Comparison of ENCODE assay signal across 19 mouse cellular contexts in genomic region chr9:111103293-111103692, GRCm38 (mm10).
"Had no signal": no experiment of that assay in that cellular context is flagged by ENCODE, and none has a peak within 500 bp of the region (broad histone marks: within the 10 kb centered on the region; RNA-seq: fewer than 3 reads in every experiment).

No protein-coding gene starts in this region.

- DNase-seq: liver, postnatal 0 days; lung, adult 2 months; lung, postnatal 14 days; lung, postnatal 36 days; right cerebral cortex, postnatal 25 days; right cerebral cortex, postnatal 4 days; spleen, adult 18-20 months; thymus, adult 2 months; thymus, postnatal 25 days; thymus, postnatal 4 days had no signal

- H3K4me3 ChIP-seq: liver, embryonic 15.5 days; lung, embryonic 15.5 days; megakaryocyte, embryonic 14.5 days; midbrain, embryonic 13.5 days; midbrain, embryonic 15.5 days; neural tube, embryonic 12.5 days had no signal

- H3K9me3 ChIP-seq: liver, embryonic 15.5 days; lung, embryonic 15.5 days; midbrain, embryonic 13.5 days; midbrain, embryonic 15.5 days; neural tube, embryonic 12.5 days had no signal

- ATAC-seq: liver, postnatal 0 days; lung, postnatal 0 days; midbrain, embryonic 13.5 days; midbrain, embryonic 15.5 days had no signal

- H3K27me3 ChIP-seq: liver, embryonic 15.5 days; lung, embryonic 15.5 days; megakaryocyte, embryonic 14.5 days; midbrain, embryonic 13.5 days; midbrain, embryonic 15.5 days; neural tube, embryonic 12.5 days had no signal

- H3K36me3 ChIP-seq: liver, embryonic 15.5 days; lung, embryonic 15.5 days; midbrain, embryonic 13.5 days; midbrain, embryonic 15.5 days; neural tube, embryonic 12.5 days had no signal

- H3K27ac ChIP-seq: liver, embryonic 15.5 days; lung, embryonic 15.5 days; macrophage; midbrain, embryonic 13.5 days; midbrain, embryonic 15.5 days; neural tube, embryonic 12.5 days had no signal

- H3K4me1 ChIP-seq: liver, embryonic 15.5 days; lung, embryonic 15.5 days; midbrain, embryonic 13.5 days; midbrain, embryonic 15.5 days; neural tube, embryonic 12.5 days had no signal

- H3K4me2 ChIP-seq: liver, embryonic 15.5 days; lung, embryonic 15.5 days; midbrain, embryonic 11.5 days; midbrain, embryonic 13.5 days; midbrain, embryonic 15.5 days; neural tube, embryonic 12.5 days had no signal

- H3K9ac ChIP-seq: liver, embryonic 15.5 days; liver, postnatal 0 days; lung, embryonic 15.5 days; midbrain, embryonic 13.5 days; midbrain, embryonic 15.5 days; neural tube, embryonic 12.5 days had no signal
